Mouse (Mus musculus) lung, postnatal 0 days (tissue): ENCODE data around the gene Gbf1.

Source experiments
- CTCF ChIP-seq: IDR thresholded peaks from 2 replicates; pipeline ENCODE4 v1.5.1; 2016; ENCODE audit warnings: antibody characterized with exemption, mild to moderate bottlenecking
- EP300 ChIP-seq: IDR thresholded peaks from 2 replicates; pipeline ENCODE4 v1.6.1; 2016; ENCODE audit warnings: antibody characterized with exemption, mild to moderate bottlenecking, control low read depth

DNA sequence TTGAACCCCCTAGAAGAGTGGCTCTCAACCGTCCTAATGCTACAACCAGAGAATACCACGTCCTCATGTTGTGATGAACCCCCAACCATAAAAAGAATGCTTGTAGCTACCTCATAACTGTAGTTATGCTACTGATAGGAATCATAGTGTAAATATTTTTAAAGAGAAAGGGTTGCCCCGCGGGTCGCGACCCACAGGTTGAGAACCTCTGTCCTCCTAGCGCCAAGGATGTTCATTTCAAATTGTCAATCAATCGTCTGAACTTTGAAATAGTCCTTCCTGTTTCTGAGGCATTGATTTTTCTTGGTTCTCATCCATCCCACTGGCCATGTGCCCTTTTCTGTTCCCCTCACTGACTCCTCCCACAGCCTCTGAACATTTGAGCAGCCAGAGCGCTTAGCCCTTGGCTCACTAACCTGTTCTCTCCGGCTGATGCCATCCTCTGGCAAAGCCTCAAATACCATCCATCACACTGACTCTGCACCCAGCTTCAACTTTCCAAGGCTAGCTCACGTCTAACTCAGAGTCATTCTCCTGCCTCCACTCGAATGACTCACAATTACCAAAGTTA, 138.3 kb downstream of the Gbf1 start:
- no peak for TF ChIP-seq CTCF
- TF ChIP-seq EP300 = no peak
